ENCODE assay signal across 28 mouse cellular contexts in the genomic region with DNA sequence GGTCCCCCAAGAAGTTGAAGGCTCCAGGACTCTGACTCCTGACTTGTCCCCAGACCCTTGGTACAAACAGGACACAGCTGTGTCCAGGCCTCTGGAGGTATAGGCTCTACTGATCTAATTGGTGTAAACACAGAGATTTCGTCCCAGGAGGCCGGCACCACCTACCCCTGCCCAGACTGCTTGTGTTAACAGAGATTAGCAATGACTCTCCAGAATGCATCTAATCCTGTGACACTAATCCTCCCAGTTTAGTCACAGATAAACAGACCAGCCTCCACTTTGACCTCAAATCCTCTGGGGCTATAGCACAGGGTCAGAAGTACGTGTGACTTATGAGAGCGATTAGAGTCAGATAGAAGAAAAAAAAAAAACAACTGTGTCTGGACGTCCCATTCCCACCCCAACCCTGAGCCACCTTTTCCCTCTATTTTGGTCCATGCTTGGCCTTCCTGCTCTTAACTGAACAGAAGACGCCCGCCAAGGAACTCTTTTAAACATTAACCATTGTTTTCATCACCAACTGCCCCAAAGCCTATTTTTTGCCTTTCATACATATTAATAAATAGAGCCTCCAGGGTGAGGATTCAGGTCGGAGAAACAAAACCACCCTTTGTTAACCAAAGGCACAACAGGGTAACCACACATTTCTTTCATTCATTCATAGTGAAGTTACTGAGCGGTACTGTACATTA. TPM values are rescaled to one million over a fixed set of nuclear protein-coding genes. Genes with fewer than 3 reads are reported as not detected.
DNase-seq lines count a peak whose midpoint lies in the region; ATAC-seq and TF ChIP-seq lines count a peak whose summit lies in the region.
"Had no signal": no experiment of that assay in that cellular context is flagged by ENCODE, and none has a peak within 500 bp of the region (broad histone marks: within the 10 kb centered on the region; RNA-seq: fewer than 3 reads in every experiment).

No protein-coding gene starts in this region.

- H3K4me3 ChIP-seq in liver, adult 2 months (ENCODE audit: insufficient read depth, low read depth, low read length): no peak overlapping the region
- no peak overlapping the region for H3K4me3 ChIP-seq in liver, embryonic 11.5 days (ENCODE audit: low read depth, low read length)
- H3K4me3 ChIP-seq: embryonic facial prominence, embryonic 10.5 days; hindbrain, embryonic 10.5 days; intestine, embryonic 15.5 days; liver, embryonic 15.5 days; lung, embryonic 15.5 days; myocyte; stomach, embryonic 15.5 days had no signal

- H3K36me3 ChIP-seq in liver, adult 2 months (ENCODE audit: control insufficient read depth, insufficient read depth, low read length): no peaks in the 10 kb centered on the region
- H3K36me3 ChIP-seq in liver, embryonic 11.5 days (ENCODE audit: control insufficient read depth, insufficient read depth, low read length): no peaks in the 10 kb centered on the region
- H3K36me3 ChIP-seq: embryonic facial prominence, embryonic 10.5 days; hindbrain, embryonic 10.5 days; intestine, embryonic 15.5 days; liver, embryonic 15.5 days; lung, embryonic 15.5 days; stomach, embryonic 15.5 days had no signal

- no peaks in the 10 kb centered on the region for H3K4me1 ChIP-seq in liver, adult 2 months (ENCODE audit: control insufficient read depth, insufficient read depth, low read length)
- H3K4me1 ChIP-seq in liver, embryonic 11.5 days (replicated peaks; ENCODE audit: control insufficient read depth, insufficient read depth, low read length): no peaks in the 10 kb centered on the region
- H3K4me1 ChIP-seq: intestine, embryonic 15.5 days; liver, embryonic 15.5 days; lung, embryonic 15.5 days; stomach, embryonic 15.5 days had no signal

- H3K27ac ChIP-seq in liver, adult 2 months (replicated peaks; ENCODE audit: insufficient read depth, low read depth, low read length): no peak overlapping the region
- H3K27ac ChIP-seq in liver, embryonic 11.5 days (ENCODE audit: low read depth, low read length): no peak overlapping the region
- H3K27ac ChIP-seq: embryonic facial prominence, embryonic 10.5 days; hindbrain, embryonic 10.5 days; intestine, embryonic 15.5 days; liver, embryonic 15.5 days; lung, embryonic 15.5 days; stomach, embryonic 15.5 days had no signal

- H3K27me3 ChIP-seq in liver, adult 2 months (ENCODE audit: control insufficient read depth, insufficient read depth, low read length): no peaks in the 10 kb centered on the region
- no peaks in the 10 kb centered on the region for H3K27me3 ChIP-seq in liver, embryonic 11.5 days (replicated peaks; ENCODE audit: control insufficient read depth, insufficient read depth, low read length)
- H3K27me3 ChIP-seq: intestine, embryonic 15.5 days; liver, embryonic 15.5 days; lung, embryonic 15.5 days; stomach, embryonic 15.5 days had no signal

- WGBS in liver, adult 2 months: 39% methylated on average over 9 of the region's 9 CpGs
- WGBS in liver, embryonic 11.5 days: 45% methylated on average over 9 of the region's 9 CpGs

- TF ChIP-seq CTCF in liver, adult 2 months (IDR thresholded peaks at IDR 0.05; ENCODE audit: low read depth, low read length): no peak

- no peak overlapping the region for H3K9ac ChIP-seq in liver, adult 2 months (ENCODE audit: low read depth, low read length)
- H3K9ac ChIP-seq in liver, embryonic 11.5 days (ENCODE audit: low read depth, low read length): no peak overlapping the region
- H3K9ac ChIP-seq: intestine, embryonic 15.5 days; liver, embryonic 15.5 days; lung, embryonic 15.5 days; stomach, embryonic 15.5 days had no signal

- no peak overlapping the region for H3K4me2 ChIP-seq in liver, embryonic 11.5 days
- H3K4me2 ChIP-seq: heart, embryonic 11.5 days; intestine, embryonic 15.5 days; liver, embryonic 15.5 days; lung, embryonic 15.5 days; stomach, embryonic 15.5 days had no signal

- DNase-seq in liver, adult 2 months (ENCODE audit: extremely low read depth, low read depth, low spot score): peak; percentile 7
- no peak for DNase-seq in liver, embryonic 11.5 days (ENCODE audit: low spot score)
- DNase-seq in embryo, embryonic 10 days (ENCODE audit: low spot score): peak; percentile 36
- peak; percentile 14 for DNase-seq in embryo, embryonic 9.5 days (ENCODE audit: extremely low spot score)
- peak; percentile 50 for DNase-seq in retina, postnatal 7 days (ENCODE audit: low read depth, low spot score)
- no peak for DNase-seq in lung, postnatal 10 days
- no peak for DNase-seq in neural tube, embryonic 10.5 days (ENCODE audit: extremely low spot score, low spot score)
- DNase-seq: adrenal gland, adult 8-10 months; cerebellum, adult 18-20 months; cerebellum, postnatal 25 days; gastrocnemius, postnatal 10 days; kidney, postnatal 10 days; lung, postnatal 4 days; right cerebral cortex, adult 18-20 months; right cerebral cortex, postnatal 4 days; thymus, postnatal 36 days had no signal

- no peak for TF ChIP-seq POLR2A in liver, adult 2 months (IDR thresholded peaks at IDR 0.05; ENCODE audit: extremely low read depth, insufficient read depth, low read length)

- no peak for ATAC-seq in liver, embryonic 11.5 days (replicated peaks; ENCODE audit: low FRiP score)
- ATAC-seq: activated CD4-positive, CD25-positive, alpha-beta regulatory T cell, adult 4 months; forebrain, embryonic 16.5 days; hindbrain, embryonic 16.5 days; intestine, embryonic 15.5 days had no signal

- H3K9me3 ChIP-seq in liver, embryonic 11.5 days (ENCODE audit: control insufficient read depth, low read length): no peaks in the 10 kb centered on the region
- H3K9me3 ChIP-seq: embryonic facial prominence, embryonic 10.5 days; hindbrain, embryonic 10.5 days; intestine, embryonic 15.5 days; liver, embryonic 15.5 days; lung, embryonic 15.5 days; stomach, embryonic 15.5 days had no signal

- H3K79me2 ChIP-seq in liver, adult 2 months (ENCODE audit: control insufficient read depth, insufficient read depth, low read length): no peaks in the 10 kb centered on the region

RNA-seq across cellular contexts. Expression of gene Cavin3, which starts 34.7 kb away (rescaled TPM):
- 0.67 and 1.1 TPM in 2 replicates for total RNA-seq in liver, adult 2 months (2014; rRNA removed)
- polyA plus RNA-seq in liver, adult 2 months (2012; rRNA removed): 1.3 and 1.4 TPM in 2 replicates
- 16.8 and 17.8 TPM in 2 replicates for polyA plus RNA-seq in liver, embryonic 11.5 days (2014; fragmentation: Nextera tagmentation; extraction: Ambion mirVana)
- total RNA-seq: MEL had no signal
- polyA plus RNA-seq: activated CD4-positive, CD25-positive, alpha-beta regulatory T cell, adult 4 months had no signal

RNA-seq across cellular contexts. Expression of gene Smpd1, which starts 37.3 kb away (rescaled TPM):
- total RNA-seq in liver, adult 2 months (2014; rRNA removed): 33.1 and 38.1 TPM in 2 replicates
- polyA plus RNA-seq in liver, adult 2 months (2012; rRNA removed): 48.4 and 51.9 TPM in 2 replicates
- polyA plus RNA-seq in liver, embryonic 11.5 days (2014; fragmentation: Nextera tagmentation; extraction: Ambion mirVana): 33.6 and 40.8 TPM in 2 replicates

Comparison
In these comparisons a context has a peak if more than half of its experiments do, and no peak if none do; other contexts are left out.
1. DNase-seq: peak in liver, adult 2 months (single experiment), embryo, embryonic 10 days (single experiment), embryo, embryonic 9.5 days (single experiment) and retina, postnatal 7 days (single experiment); none in liver, embryonic 11.5 days (single experiment), lung, postnatal 10 days (single experiment) and neural tube, embryonic 10.5 days (single experiment).